Mouse (Mus musculus) activated CD4-positive, CD25-positive, alpha-beta regulatory T cell (primary cell): ENCODE data around the gene Htra1. TPM values are rescaled to one million over a fixed set of nuclear protein-coding genes. Genes with fewer than 3 reads are reported as not detected.

Source experiments
- polyA plus RNA-seq, 2 experiments: library from polyadenylated mRNA; unstranded; fragments of 100-300 nt; shearing (Covaris generic); gene quantifications; one replicate each; pipeline ENCODE4 v1.2.1; 2017

Htra1 gene
- not detected for polyA plus RNA-seq

GRCm38 (mm10) chr7:130935793-130936471 is at the start of gene Htra1:
Gene Htra1, plus strand, starts transcription at chr7:130936111.

GRCm38 (mm10) chr7:131031755-131032154 is 95.8 kb downstream of the Htra1 start, which contains the start of gene Dmbt1:
Gene Dmbt1, plus strand, starts transcription at chr7:131032053.

Other genes with a start within 250 kb of the Htra1 start
- 1 to 10 TPM; 2.6 to 2.7 TPM for gene Btbd16, start 162.0 kb upstream of the Htra1 start, polyA plus RNA-seq
- gene Plekha1, start 70.4 kb upstream of the Htra1 start, polyA plus RNA-seq = 10 to 100 TPM; 38.8 to 48.4 TPM
- under 1 TPM in 1 of 2 experiments, not detected in 1; 0.16 TPM for gene Dmbt1, start 95.9 kb downstream of the Htra1 start, polyA plus RNA-seq
- gene 4933402N03Rik, start 210.2 kb downstream of the Htra1 start, polyA plus RNA-seq = not detected
- under 1 TPM in 1 of 2 experiments, not detected in 1; 0.17 TPM for gene 5430419D17Rik, start 238.3 kb downstream of the Htra1 start, polyA plus RNA-seq